Mouse (Mus musculus): ENCODE measurements at regions not wholly inside any gene's neighbourhood (a gene's known extent, or its start where the extent isn't known, plus 50 kb on each side); places are given as distances from the start of the nearest gene placed in this dataset.

GRCm38 (mm10) chr15:47386881-47387399 lies 6497.8 kb upstream of the Gm7489 start:
- peak; percentile 35 for DNase-seq (ENCODE audit: low spot score)

Measured in embryo, embryonic 10.5 days (tissue).